Mouse (Mus musculus) natural killer cell, adult 2 months (primary cell): ENCODE measurements around the gene Mfap1b.
"Not testable (repeated sequence)": the region's sequence is repeated elsewhere in the genome, so short reads cannot be mapped to it uniquely, and the experiment has no call there.

Experiments used
- DNase-seq, 2 experiments: peaks; one replicate each; pipeline ENCODE4 v3.0.0; 2022; ENCODE audit warnings: low spot score in 2 of 2

The Mfap1b gene

DNA sequence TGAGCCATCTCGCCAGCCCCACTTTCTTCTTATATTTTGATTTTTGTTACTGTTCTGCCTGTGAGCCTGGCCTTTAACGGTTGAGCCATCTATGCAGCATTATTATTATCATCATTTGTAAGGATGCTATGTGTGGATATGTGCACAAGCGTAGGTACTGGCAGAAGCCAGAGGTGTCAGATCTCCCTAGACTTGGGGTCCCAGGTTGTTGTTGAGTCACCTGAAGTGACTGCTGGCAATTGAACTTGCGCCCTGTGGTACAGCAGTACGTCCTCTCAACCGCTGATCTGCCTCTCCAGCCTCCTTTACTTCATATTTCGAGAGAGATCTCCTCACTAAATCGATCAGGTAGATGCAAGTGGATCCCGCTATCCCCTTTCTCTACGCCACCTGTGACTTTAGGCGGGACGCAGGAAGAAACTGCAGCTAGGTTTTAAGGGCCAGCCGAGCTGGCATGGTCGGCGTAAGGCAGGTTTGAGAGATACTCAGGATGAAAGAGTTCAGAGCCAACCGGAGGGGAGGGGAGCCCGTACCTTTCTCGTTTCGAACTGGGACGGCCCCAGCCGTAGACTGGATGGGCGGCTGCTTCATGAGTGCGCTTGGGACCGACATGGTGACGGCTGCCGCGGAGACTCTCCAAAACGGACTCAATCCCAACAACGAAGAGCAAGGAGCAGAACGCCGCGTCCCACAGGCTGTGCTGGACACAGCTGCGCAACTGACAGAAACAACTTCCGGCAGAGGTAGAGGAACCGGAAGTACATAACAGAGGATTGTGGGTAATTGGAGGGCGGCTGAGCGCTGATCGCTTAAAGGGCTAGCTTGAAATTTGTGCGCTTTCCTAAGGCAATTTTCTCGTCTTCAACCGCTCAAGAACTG, at the start of gene Mfap1b:
TSS of gene Mfap1b (minus strand) at position 767 of the 879 bp plus-strand sequence.
- peak; percentile 76 to 80 for DNase-seq

DNA sequence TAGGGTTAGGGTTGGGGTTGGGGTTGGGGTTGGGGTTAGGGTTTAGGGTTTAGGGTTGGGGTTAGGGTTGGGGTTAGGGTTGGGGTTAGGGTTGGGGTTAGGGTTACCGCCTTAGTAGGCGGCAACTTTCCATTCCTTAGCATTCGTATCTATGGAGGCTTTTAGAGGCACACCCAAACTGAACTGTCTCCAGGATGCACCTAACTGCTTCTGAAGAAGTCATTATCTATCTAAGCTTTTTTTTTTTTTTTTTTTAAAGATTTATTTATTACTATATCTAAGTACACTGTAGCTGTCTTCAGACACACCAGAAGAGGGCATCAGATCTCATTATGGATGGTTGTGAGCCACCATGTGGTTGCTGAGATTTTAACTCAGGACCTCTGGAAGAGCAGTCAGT, 49.0 kb upstream of the Mfap1b start:
- not testable (repeated sequence) for DNase-seq

DNA sequence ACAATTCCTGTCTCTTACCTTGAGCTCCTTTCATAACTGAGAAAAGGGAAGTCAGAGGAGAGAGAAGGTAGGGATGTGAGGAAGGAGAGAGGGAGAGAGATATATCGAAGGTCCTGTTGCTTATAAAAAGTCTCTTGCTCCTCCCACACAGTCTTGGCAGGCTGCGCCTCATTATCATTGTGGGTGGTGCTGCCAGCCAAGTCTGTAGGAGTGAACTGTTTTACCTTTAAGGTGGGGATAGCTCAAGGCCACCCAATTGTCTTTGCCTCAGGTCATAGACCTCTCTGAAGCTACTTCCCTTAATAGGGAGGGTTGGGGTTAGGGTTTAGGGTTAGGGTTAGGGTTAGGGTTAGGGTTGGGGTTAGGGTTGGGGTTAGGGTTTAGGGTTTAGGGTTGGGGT, 48.1 kb upstream of the Mfap1b start:
- no peak for DNase-seq

DNA sequence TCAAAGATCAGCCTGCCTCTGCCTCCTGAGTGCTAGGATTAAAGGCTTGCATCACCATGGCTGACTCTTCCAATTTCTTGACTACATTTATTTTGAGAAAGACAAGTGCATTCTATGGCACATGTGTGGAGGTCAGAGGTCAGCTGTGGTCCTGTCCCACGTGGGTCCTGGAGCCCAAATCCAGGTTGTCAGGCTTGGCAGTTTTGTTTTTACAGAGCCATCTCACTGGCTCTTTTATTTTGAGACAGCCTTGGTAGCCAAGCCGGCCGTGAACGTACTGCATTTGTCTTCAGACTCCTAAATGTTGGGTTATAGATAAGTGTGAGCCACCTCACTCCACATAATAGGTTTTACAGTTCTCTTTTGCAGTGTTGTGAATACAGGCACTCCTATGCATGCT, 44.8 kb upstream of the Mfap1b start:
- DNase-seq, result not testable (repeated sequence)

DNA sequence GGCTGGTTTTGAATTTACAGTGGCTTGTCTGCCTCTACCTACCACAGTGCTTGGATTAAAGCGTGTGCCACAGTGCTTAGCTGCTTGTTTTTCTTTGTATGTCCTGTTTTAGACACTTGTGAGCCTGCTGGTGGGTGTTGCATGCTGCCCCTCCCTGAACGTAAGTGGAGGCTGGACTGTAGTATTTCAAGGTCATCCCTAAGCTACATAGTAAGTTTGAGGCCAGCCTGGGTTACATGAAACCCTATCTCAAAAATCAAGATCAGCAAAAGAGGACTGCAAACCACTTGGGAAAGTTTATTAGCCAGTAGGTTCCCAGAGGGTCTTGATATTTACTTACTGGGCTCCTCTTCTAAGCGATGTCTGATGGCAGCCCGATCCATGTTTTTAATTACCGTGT, 44.2 kb upstream of the Mfap1b start:
- DNase-seq, result no peak

DNA sequence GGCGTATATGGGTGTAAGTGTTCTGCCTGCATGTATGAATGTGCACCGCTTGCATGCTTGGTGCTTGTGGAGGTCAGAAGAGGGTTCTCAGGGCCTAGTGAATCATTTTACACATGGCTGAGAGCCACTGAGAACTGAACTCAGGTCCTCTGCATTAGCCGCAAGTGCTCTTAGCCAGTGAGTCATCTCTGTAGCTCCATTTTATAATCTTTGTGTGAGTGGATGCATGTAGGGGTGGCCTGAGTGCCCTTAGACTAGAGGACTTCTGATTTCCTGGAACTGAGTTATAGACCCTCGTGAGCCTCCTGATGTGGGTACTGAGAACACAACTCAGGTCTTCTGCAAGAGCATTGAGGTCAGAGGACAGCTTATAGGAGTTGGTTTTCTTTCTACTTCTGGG, 40.3 kb upstream of the Mfap1b start:
- no peak for DNase-seq

DNA sequence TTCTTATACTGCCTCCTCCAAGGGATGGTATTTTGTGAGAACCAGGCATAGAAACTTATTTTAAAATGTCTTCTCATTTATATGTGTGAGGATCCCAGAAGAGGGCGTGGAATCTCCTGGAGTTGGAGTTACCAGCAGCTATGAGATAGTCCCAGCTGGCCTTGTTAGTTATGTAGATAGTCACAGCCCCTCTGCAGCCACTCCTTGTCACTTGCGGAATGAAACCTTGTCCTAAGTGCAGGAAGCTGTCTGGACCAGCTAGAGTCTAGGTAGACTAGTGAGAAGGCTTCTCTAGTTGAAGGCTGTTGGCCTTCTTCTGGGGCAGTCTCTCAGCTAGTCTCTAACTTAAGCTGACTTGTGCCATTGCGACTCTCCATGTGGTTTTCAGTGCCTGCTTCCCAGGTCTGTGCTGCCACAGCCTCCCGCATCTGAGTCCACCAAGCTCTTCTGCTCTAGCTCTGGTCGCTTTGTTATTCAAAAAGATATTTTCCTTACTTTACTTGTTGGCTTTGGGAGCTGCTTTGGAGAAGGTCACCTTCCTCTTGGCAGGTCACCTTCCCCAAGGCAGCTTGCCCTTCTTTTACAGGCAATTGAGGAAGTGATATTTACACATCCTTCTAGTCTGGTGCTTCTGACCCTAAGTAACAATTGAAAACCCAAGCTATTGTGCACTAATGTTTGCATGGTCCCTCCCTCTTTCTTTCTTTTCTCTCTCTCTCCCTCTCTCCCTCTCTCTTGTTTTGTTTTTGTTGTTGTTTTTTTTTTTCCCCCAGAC, 39.3 kb upstream of the Mfap1b start:
- DNase-seq, result not testable (repeated sequence)

DNA sequence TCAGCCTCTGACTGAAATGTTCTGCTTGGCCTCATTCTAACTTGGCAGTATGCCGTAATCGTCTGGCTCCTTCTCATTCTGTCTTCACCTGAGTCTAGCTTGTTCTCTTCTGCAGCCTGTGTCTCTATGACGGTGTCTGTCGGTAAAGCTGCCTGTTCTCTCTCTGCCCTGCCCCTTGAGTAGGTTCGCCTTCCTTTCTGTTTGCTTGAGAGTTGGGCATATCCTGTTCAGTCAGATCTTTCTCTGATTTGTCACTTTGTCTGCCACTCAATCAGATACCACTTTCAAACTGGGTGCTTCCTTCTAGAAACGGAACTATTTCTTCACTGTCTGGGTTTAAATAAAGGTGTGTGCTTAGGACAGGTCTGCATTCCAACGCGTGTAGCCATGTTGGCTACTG, 37.5 kb upstream of the Mfap1b start:
- no peak for DNase-seq

DNA sequence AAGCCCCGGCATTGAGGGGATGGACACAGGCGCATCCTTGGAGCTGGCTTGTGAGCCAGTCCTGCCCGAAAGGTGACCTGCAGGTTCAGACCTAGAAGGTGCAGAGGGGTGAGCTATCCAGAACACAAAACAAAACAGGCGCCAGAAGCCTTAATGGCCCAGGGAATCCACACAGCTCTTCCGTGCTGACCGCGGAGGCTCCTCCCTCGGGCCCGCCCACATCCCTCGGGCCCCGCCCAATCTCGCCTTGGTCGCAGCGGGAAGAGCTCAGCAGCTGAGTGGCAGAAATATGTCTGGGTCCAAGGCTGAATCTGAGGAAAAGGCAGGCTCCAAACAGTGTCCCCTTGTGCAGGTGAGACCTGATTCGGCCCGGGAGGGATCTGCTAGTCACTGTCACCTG, 35.7 kb upstream of the Mfap1b start:
- DNase-seq, result peak; percentile 6 to 8

DNA sequence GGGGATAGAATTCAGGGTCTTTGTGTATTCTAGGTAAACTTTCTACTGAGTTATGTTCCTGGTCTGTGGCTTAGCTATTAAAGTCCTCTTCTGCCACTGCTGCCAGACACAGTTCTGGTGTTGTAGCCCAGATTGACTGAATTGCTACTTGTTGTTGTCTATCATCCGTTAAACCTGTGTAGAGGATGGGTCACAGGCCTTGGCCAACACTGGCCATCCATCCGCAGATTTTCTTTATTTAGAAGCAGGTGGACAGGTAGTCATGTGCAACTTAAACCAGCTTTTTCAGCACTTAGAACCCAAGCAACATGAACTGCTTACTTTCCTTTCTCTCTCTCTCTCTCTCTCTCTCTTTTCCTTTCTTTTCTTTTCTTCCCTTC, 34.1 kb upstream of the Mfap1b start:
- no peak for DNase-seq

DNA sequence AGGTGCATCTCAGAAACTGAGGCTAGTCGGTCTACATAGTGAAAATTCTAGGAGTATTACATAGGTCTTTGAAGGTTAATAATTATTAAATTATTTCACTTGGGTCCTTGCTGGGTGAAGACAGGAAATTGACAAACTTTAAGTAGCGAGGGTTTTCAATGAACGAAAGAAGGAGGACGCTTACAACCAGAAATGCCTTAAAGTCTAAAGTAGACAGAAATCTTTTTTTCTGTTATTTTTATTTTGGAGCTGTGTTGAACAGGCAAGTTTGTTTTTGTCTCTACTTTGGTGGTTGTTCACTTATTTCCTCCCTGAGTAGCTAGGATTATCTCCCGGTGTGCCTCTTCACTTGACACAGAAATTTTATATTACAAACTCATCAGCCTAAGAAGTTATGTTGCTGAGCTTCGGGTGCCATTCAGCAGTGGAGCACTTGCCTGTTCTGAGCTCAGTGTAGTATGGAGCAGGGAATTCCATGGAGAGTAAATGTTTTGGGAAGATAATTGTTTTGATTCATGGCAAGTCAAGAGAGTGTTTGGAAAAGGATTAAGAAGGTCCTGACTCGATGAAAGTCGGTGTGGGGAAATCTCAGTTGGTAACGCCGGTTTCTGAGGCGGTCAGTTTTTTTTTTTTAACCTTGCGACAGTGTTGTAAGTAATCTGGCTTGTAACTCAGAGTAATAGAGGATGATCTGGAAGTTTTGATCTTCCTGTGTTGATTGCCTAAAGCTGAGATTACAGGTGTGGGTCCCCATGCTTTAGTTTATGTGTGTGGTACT, 33.5 kb upstream of the Mfap1b start:
- DNase-seq, result no peak

DNA sequence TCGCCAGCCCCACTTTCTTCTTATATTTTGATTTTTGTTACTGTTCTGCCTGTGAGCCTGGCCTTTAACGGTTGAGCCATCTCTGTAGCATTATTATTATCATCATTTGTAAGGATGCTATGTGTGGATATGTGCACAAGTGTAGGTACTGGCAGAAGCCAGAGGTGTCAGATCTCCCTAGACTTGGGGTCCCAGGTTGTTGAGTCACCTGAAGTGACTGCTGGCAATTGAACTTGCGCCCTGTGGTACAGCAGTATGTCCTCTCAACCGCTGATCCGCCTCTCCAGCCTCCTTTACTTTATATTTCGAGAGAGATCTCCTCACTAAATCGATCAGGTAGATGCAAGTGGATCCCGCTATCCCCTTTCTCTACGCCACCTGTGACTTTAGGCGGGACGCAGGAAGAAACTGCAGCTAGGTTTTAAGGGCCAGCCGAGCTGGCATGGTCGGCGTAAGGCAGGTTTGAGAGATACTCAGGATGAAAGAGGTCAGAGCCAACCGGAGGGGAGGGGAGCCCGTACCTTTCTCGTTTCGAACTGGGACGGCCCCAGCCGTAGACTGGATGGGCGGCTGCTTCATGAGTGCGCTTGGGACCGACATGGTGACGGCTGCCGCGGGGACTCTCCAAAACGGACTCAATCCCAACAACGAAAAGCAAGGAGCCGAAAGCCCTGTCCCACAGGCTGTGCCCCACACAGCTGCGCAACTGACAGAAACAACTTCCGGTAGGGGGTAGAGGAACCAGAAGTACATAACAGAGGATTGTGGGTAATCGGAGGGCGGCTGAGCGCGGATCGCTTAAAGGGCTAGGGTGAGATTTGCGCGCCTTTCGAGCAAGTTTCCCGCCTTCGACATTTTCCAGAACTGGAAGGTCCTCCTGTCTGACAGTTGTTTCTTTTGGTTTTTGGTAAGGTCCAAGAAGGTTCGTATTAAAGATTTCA, 32.3 kb upstream of the Mfap1b start, which contains the start of the genes Mfap1a and Wdr76:
TSS of gene Mfap1a (minus strand) at position 724 of the 941 bp plus-strand sequence.
TSS of gene Wdr76 (plus strand) at position 782 of the 941 bp plus-strand sequence.
- peak; percentile 77 to 79 for DNase-seq

DNA sequence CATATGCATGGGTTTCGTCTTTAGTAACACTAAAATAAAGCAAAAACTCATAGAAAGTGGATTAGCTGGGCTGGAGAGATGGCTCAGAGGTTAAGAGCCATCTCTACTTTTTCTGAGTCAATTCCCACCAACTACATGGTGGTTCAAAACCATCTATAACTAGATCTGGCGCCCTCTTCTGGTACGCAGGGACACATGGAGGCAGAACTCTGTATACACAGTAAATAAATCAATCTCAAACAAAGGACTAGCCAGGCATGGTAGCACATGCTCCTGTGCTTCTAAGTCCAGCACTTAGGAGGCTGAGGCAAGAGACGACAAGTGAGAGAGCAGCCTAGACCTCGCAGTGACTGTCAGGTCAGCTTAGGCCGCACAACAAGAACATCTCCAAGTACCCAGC, 27.7 kb upstream of the Mfap1b start:
- not testable (repeated sequence) for DNase-seq

DNA sequence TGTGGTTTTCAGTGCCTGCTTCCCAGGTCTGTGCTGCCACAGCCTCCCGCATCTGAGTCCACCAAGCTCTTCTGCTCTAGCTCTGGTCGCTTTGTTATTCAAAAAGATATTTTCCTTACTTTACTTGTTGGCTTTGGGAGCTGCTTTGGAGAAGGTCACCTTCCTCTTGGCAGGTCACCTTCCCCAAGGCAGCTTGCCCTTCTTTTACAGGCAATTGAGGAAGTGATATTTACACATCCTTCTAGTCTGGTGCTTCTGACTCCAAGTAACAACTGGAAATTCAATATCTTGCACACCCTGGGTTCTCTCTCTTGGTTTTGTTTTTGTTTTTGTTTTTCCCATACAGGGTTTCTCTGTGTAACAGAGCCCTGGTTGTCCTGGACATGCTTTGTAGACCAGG, 10.5 kb upstream of the Mfap1b start:
- DNase-seq, result not testable (repeated sequence)

DNA sequence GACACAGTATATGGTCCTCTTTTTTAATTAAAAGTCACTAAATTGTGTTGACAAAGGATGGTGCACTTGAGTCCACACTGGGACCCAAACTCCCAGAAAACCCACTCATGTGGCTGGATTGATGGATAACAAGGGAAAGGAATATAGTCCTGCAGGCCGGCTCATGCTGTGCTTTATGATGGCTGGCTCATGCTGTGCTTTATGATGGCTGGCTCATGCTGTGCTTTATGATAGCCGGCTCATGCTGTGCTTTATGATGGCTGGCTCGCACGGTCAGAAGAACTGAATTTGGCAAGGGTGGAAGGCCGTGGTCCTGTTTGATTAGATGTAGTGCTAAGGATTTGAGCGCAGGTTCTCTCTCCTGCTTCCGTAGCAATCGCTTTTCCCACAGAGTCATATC, 9.7 kb upstream of the Mfap1b start:
- no peak for DNase-seq

DNA sequence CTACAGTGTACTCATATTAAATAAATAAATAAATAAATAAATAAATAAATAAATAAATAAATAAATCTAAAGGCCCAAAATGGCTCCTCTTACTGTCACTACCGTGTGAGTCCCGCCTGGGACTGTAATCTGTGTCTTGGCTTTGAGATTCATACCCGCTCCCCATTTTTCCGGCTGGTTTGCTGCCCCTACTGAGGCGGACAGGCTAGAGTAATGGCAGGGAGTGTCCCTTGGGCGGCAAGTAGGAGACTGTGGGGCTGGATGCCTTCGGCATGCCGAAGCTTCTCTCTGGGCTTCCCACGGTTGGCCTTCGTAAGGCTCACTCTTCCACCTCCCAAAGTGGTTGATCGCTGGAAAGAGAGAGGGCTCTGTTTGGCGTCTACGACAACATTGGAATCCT, 7.0 kb upstream of the Mfap1b start:
- DNase-seq, result not testable (repeated sequence)

DNA sequence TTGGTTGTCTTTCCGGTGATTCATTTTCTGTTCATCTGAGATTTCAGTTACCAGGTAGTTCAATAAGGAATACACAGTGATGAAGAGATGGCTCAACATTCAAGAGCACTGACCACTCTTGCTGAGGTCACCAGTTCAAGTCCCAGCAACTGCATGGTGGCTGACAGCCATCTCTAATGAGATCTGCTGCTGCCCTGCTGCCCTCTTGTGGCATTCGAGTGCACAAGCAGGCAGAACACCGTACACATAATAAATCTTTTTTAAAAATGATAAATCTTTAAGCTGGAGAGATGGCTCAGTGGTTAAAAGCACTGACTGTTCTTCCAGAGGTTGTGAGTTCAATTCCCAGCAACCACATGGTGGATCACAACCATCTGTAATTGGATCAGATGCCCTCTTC, 6.6 kb upstream of the Mfap1b start:
- peak; percentile 15 to 50 for DNase-seq

DNA sequence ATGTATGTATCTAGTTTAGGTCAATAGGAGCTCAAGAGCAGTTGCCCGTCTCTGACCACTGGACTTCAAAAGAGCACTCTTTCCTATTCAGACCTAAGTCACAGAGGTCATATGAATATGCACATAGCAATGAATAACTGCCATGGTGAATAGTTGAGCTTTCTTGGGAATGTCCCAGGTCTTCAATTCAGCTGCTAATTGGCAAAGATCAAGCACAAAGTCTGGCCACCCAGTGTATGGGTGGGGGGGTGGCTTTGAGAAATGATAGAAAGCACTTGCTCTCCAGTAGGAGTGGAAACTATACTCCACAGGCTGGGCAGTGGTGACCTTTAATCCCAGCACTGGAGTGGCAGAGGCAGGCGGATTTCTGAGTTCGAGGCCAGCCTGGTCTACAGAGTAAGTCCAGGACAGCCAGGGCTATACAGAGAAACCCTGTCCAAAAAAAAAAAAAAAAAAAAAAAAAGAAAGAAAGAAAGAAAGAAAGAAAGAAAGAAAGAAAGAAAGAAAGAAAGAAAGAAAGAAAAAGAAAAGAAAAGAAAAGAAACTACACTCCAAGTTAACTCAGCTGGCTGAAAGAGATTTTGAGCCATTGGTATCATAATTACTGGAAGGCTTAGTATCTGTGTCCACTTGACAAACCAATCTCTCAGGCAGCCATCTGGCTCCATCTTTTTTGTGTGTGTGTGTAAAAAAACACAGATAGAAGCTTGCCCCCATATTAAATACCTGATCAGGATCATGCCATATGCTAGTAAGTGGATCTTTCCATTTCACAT, 3.8 kb upstream of the Mfap1b start:
- no peak for DNase-seq

DNA sequence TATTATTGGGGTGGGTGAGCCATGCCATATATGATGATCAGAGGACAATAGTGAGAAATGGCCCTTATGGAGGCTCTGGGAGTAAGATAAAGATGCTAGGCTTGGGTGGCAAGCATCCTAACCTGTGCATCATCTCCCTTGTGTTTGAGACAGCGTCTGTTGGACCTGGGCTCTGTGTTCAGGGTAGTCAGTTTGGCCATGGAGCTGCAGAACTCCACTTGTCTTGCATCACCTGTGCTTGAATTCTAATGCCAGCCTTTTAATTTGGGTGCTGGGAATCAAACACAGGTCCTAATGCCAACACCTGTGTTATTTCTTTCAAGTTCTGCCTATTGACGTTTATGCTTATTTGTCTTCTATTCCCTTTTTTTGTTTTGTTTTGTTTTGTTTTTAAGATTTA, 1.4 kb upstream of the Mfap1b start:
- DNase-seq, result not testable (repeated sequence)

DNA sequence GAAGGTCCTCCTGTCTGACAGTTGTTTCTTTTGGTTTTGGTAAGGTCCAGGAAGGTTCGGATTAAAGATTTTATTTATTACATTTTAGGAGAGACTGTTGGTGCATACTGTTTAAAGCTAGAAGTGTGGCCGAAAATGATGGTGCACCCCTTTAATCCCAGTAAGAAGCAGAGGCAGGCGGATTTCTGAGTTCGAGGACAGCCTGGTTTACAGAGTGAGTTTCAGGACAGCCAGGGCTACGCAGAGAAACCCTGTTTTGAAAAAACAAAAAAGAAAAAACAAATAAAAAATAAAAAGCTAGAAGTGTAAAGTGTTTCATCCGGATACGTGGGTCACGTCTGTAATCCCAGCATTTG, 291 bp upstream of the Mfap1b start:
- no peak for DNase-seq
